9 mouse cellular contexts compared by ENCODE assay signal in the genomic region with DNA sequence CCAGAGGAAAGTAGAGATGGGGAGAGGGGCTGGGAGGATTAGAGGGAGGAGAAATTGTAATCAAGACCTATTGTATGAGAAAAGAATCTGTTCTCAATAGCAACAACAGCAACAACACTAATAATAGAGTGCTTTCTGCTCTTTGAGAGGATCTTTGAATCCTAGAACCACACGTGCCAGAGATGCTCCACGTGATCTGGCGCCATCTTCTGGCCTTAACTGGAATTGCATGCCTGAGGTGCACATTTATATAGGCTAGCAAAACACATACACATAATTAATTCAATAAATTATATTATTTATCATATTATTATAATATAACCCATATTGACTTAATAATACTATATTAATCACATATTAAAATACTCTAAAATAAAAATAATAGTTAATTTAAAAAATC. TPM values are rescaled to one million over a fixed set of nuclear protein-coding genes. Genes with fewer than 3 reads are reported as not detected.
DNase-seq lines count a peak whose midpoint lies in the region; ATAC-seq and TF ChIP-seq lines count a peak whose summit lies in the region.
"Had no signal": no experiment of that assay in that cellular context is flagged by ENCODE, and none has a peak within 500 bp of the region (broad histone marks: within the 10 kb centered on the region; RNA-seq: fewer than 3 reads in every experiment).

No protein-coding gene starts in this region.

- no peaks in the 10 kb centered on the region for H3K4me1 ChIP-seq in ES-Bruce4 (ENCODE audit: control insufficient read depth, insufficient read depth, low read length)
- no peaks in the 10 kb centered on the region for H3K4me1 ChIP-seq in bone marrow, adult 2 months (ENCODE audit: control insufficient read depth, insufficient read depth, low read length)
- no peaks in the 10 kb centered on the region for H3K4me1 ChIP-seq in neural tube, embryonic 11.5 days (ENCODE audit: control insufficient read depth, insufficient read depth, low read length)

- peak; percentile 50 for DNase-seq in kidney, adult 9 months
- no peak for DNase-seq in kidney, adult 11 months
- DNase-seq in kidney, postnatal 10 days, result peak; percentile 48
- DNase-seq in neural tube, embryonic 11.5 days (ENCODE audit: low spot score), result peak; percentile 26
- DNase-seq in cerebellum, adult 9-11 months, result no peak

- no peak overlapping the region for H3K9ac ChIP-seq in ES-Bruce4 (ENCODE audit: low read depth, poor library complexity, severe bottlenecking)
- no peak overlapping the region for H3K9ac ChIP-seq in neural tube, embryonic 11.5 days (ENCODE audit: low read length)

- peak; percentile 79 for TF ChIP-seq CTCF in ES-Bruce4 (IDR thresholded peaks at IDR 0.05; ENCODE audit: low read depth, low read length)
- peak; percentile 92 for TF ChIP-seq CTCF in bone marrow, adult 2 months (IDR thresholded peaks at IDR 0.05; ENCODE audit: control insufficient read depth, insufficient read depth, low read length)

- TF ChIP-seq EP300 in ES-Bruce4 (IDR thresholded peaks at IDR 0.05; ENCODE audit: insufficient read depth, low read depth, low read length), result no peak

- no peaks in the 10 kb centered on the region for H3K27me3 ChIP-seq in ES-Bruce4 (ENCODE audit: control insufficient read depth, insufficient read depth, low read length, poor library complexity, severe bottlenecking)
- no peaks in the 10 kb centered on the region for H3K27me3 ChIP-seq in neural tube, embryonic 11.5 days (ENCODE audit: control insufficient read depth, insufficient read depth, low read length)

- no peaks in the 10 kb centered on the region for H3K9me3 ChIP-seq in ES-Bruce4 (replicated peaks; ENCODE audit: control insufficient read depth, insufficient read depth, low read length, poor library complexity, severe bottlenecking)
- H3K9me3 ChIP-seq in neural tube, embryonic 11.5 days (ENCODE audit: control insufficient read depth, low read length), result no peaks in the 10 kb centered on the region

- no peak for ATAC-seq in neural tube, embryonic 11.5 days (ENCODE audit: insufficient read depth, low FRiP score, low TSS enrichment)
- ATAC-seq in cerebellum, adult (ENCODE audit: insufficient number of reproducible peaks, low FRiP score, low TSS enrichment), result no peak

- 11% methylated on average over 3 of the region's 3 CpGs for WGBS in bone marrow, adult 2 months
- 5% methylated on average over 3 of the region's 3 CpGs for WGBS in neural tube, embryonic 11.5 days

- H3K27ac ChIP-seq in ES-Bruce4 (ENCODE audit: insufficient read depth, low read length), result no peak overlapping the region
- H3K27ac ChIP-seq in bone marrow, adult 2 months (ENCODE audit: control insufficient read depth, insufficient read depth, low read depth, low read length, poor library complexity), result no peak overlapping the region
- H3K27ac ChIP-seq in neural tube, embryonic 11.5 days (ENCODE audit: low read depth, low read length), result no peak overlapping the region

- no peak overlapping the region for H3K4me3 ChIP-seq in ES-Bruce4 (ENCODE audit: low read depth, low read length)
- no peak overlapping the region for H3K4me3 ChIP-seq in bone marrow, adult 2 months (replicated peaks; ENCODE audit: control insufficient read depth, low read depth, low read length)
- no peak overlapping the region for H3K4me3 ChIP-seq in neural tube, embryonic 11.5 days (ENCODE audit: low read depth, low read length)

- H3K36me3 ChIP-seq in ES-Bruce4 (ENCODE audit: control insufficient read depth, insufficient read depth, low read length, poor library complexity, severe bottlenecking), result no peaks in the 10 kb centered on the region
- H3K36me3 ChIP-seq in neural tube, embryonic 11.5 days (ENCODE audit: control insufficient read depth, insufficient read depth, low read length), result no peaks in the 10 kb centered on the region

- TF ChIP-seq POLR2A in ES-Bruce4 (IDR thresholded peaks at IDR 0.05; ENCODE audit: insufficient read depth, low read length), result no peak
- no peak for TF ChIP-seq POLR2A in bone marrow, adult 2 months (IDR thresholded peaks at IDR 0.05; ENCODE audit: borderline replicate concordance, control insufficient read depth, low read depth, low read length)

- H3K4me2 ChIP-seq in neural tube, embryonic 11.5 days (ENCODE audit: low read depth), result no peak overlapping the region

RNA-seq across cellular contexts. Expression of a gene that starts 1.6 kb away (rescaled TPM):
- polyA plus RNA-seq in ES-Bruce4 (2011; ENCODE audit: insufficient read depth, insufficient read length, low read depth, missing spikeins), result not detected in 2 replicates
- not detected in 2 replicates for polyA plus RNA-seq in bone marrow, adult 2 months (2011; ENCODE audit: insufficient read depth, insufficient read length, low replicate concordance, missing spikeins)
- not detected in 2 replicates for polyA plus RNA-seq in neural tube, embryonic 11.5 days (2014; fragmentation: Nextera tagmentation; extraction: Ambion mirVana)
- polyA plus RNA-seq: heart, embryonic 14.5 days had no signal

RNA-seq across cellular contexts. Expression of a gene that starts 10.6 kb away (rescaled TPM):
- not detected in 2 replicates for polyA plus RNA-seq in ES-Bruce4 (2011; ENCODE audit: insufficient read depth, insufficient read length, low read depth, missing spikeins)
- not detected in 2 replicates for polyA plus RNA-seq in bone marrow, adult 2 months (2011; ENCODE audit: insufficient read depth, insufficient read length, low replicate concordance, missing spikeins)
- not detected in 2 replicates for polyA plus RNA-seq in neural tube, embryonic 11.5 days (2014; fragmentation: Nextera tagmentation; extraction: Ambion mirVana)
- polyA plus RNA-seq: heart, embryonic 14.5 days had no signal

RNA-seq across cellular contexts. Expression of a gene that starts 16.3 kb away (rescaled TPM):
- polyA plus RNA-seq in ES-Bruce4 (2011; ENCODE audit: insufficient read depth, insufficient read length, low read depth, missing spikeins), result not detected in 2 replicates
- not detected in 2 replicates for polyA plus RNA-seq in bone marrow, adult 2 months (2011; ENCODE audit: insufficient read depth, insufficient read length, low replicate concordance, missing spikeins)
- polyA plus RNA-seq in neural tube, embryonic 11.5 days (2014; fragmentation: Nextera tagmentation; extraction: Ambion mirVana), result not detected in 2 replicates
- polyA plus RNA-seq: heart, embryonic 14.5 days had no signal

RNA-seq across cellular contexts. Expression of a gene that starts 21.4 kb away (rescaled TPM):
- polyA plus RNA-seq in ES-Bruce4 (2011; ENCODE audit: insufficient read depth, insufficient read length, low read depth, missing spikeins), result not detected in 2 replicates
- polyA plus RNA-seq in bone marrow, adult 2 months (2011; ENCODE audit: insufficient read depth, insufficient read length, low replicate concordance, missing spikeins), result not detected in 2 replicates
- polyA plus RNA-seq in neural tube, embryonic 11.5 days (2014; fragmentation: Nextera tagmentation; extraction: Ambion mirVana), result not detected in 2 replicates
- polyA plus RNA-seq: heart, embryonic 14.5 days had no signal

RNA-seq across cellular contexts. Expression of a gene that starts 26.1 kb away (rescaled TPM):
- polyA plus RNA-seq in ES-Bruce4 (2011; ENCODE audit: insufficient read depth, insufficient read length, low read depth, missing spikeins), result not detected in 2 replicates
- not detected in 2 replicates for polyA plus RNA-seq in bone marrow, adult 2 months (2011; ENCODE audit: insufficient read depth, insufficient read length, low replicate concordance, missing spikeins)
- polyA plus RNA-seq in neural tube, embryonic 11.5 days (2014; fragmentation: Nextera tagmentation; extraction: Ambion mirVana), result not detected in 2 replicates
- polyA plus RNA-seq: heart, embryonic 14.5 days had no signal

Comparison
In these comparisons a context has a peak if more than half of its experiments do, and no peak if none do; other contexts are left out.
1. DNase-seq: peak in kidney, adult 9 months (single experiment), kidney, postnatal 10 days (single experiment) and neural tube, embryonic 11.5 days (single experiment); none in kidney, adult 11 months (single experiment) and cerebellum, adult 9-11 months (single experiment).